Mouse (Mus musculus) midbrain, postnatal 0 days (tissue): ENCODE results near the gene Dpm2. TPM values are rescaled to one million over a fixed set of nuclear protein-coding genes. Genes with fewer than 3 reads are reported as not detected.

Experiments used
- ATAC-seq: fragments of 200-750 bp; cut with Nextera tagmentation; 2 replicates; pipeline ENCODE4 v1.8.0; 2017; ENCODE audit warnings: moderate number of reproducible peaks, mild to moderate bottlenecking, moderate TSS enrichment, moderate library complexity; ENCODE audit not compliant: low FRiP score
- DNase-seq: peaks from one replicate; pipeline ENCODE4 v3.0.0-alpha.2; 2015; ENCODE audit warnings: low spot score
- H3K27ac ChIP-seq: fragments of 300-500 bp; sonication (generic); 2 replicates; pipeline ENCODE4 v1.5.1; 2014; ENCODE audit warnings: low read depth, mild to moderate bottlenecking, low read length, mixed read lengths
- H3K27me3 ChIP-seq: fragments of 300-500 bp; sonication (generic); 2 replicates; pipeline ENCODE4 v1.6.1; 2014; ENCODE audit warnings: low read length, control low read depth, mixed read lengths; ENCODE audit not compliant: insufficient read depth
- H3K36me3 ChIP-seq: fragments of 300-500 bp; sonication (generic); 2 replicates; pipeline ENCODE4 v1.6.1; 2014; ENCODE audit warnings: low read length, control low read depth, mixed read lengths; ENCODE audit not compliant: insufficient read depth
- H3K4me1 ChIP-seq: fragments of 300-500 bp; sonication (generic); 2 replicates; pipeline ENCODE4 v1.6.1; 2014; ENCODE audit warnings: mild to moderate bottlenecking, control low read depth, antibody characterized with exemption, low read length, mixed read lengths; ENCODE audit not compliant: insufficient read depth
- H3K4me2 ChIP-seq: fragments of 300-500 bp; sonication (generic); 2 replicates; pipeline ENCODE4 v1.6.1; 2014; ENCODE audit warnings: low read depth, mild to moderate bottlenecking, low read length, mixed read lengths; ENCODE audit not compliant: poor library complexity, severe bottlenecking
- H3K4me3 ChIP-seq: fragments of 300-500 bp; sonication (generic); 2 replicates; pipeline ENCODE4 v1.5.1; 2014; ENCODE audit warnings: low read depth, mild to moderate bottlenecking, low read length, moderate library complexity
- H3K9ac ChIP-seq: fragments of 300-500 bp; sonication (generic); replicated peaks from 2 replicates; pipeline ENCODE4 v1.6.1; 2014; ENCODE audit warnings: mild to moderate bottlenecking, low read length, moderate library complexity, mixed read lengths; ENCODE audit not compliant: poor library complexity, severe bottlenecking
- H3K9me3 ChIP-seq: fragments of 300-500 bp; sonication (generic); 2 replicates; pipeline ENCODE4 v1.6.1; 2016; ENCODE audit warnings: low read length, control low read depth
- CTCF ChIP-seq: IDR thresholded peaks from 2 replicates; pipeline ENCODE4 v1.5.1; 2016; ENCODE audit warnings: antibody characterized with exemption, mild to moderate bottlenecking
- WGBS: fragments of 180-500 bp; shearing (Covaris S2); extraction: QIAGEN DNeasy Blood & Tissue Kit; methylation state at CpG from one replicate; pipeline ENCODE4 v1.1.7; 2014; 5-methylcytosine and 5-hydroxymethylcytosine counted together
- polyA plus RNA-seq: library from polyadenylated mRNA; unstranded; fragments of >200 nt; fragmentation: Nextera tagmentation; extraction: Ambion mirVana; gene quantifications from 2 replicates; pipeline ENCODE4 v1.2.1, GENCODE M21; 2015
- total RNA-seq: library from RNA; depleted of rRNA; stranded (reverse); fragments of >200 nt; gene quantifications from 2 replicates; pipeline ENCODE4 v1.2.3, GENCODE M21; 2014

Gene Dpm2
- total and polyA plus RNA-seq, 2 experiments from 2014 or later: 73.3 to 135 TPM

- no peak overlapping the region for H3K27ac ChIP-seq
- no peak overlapping the region for H3K9ac ChIP-seq
- WGBS: 95% methylated on average over 4 of the region's 4 CpGs
- no peak overlapping the region for H3K4me2 ChIP-seq
- DNase-seq (no peak), ATAC-seq (no peak)
- peaks cover 13% of the 10 kb centered on the region for H3K4me1 ChIP-seq
- H3K36me3 ChIP-seq: no peaks in the 10 kb centered on the region
- TF ChIP-seq CTCF: no peak
- H3K9me3 ChIP-seq: no peaks in the 10 kb centered on the region
- H3K4me3 ChIP-seq: no peak overlapping the region
- H3K27me3 ChIP-seq: no peaks in the 10 kb centered on the region
These were observed 28.6 kb upstream of the Dpm2 start for GRCm38 (mm10) chr2:32541986-32542573.

- Histone ChIP-seq H3K36me3 (no peaks in the 10 kb centered on the region; the same call in 1 of the 2 replicates), H3K9ac (no peak overlapping the region), H3K27ac (no peak overlapping the region), H3K4me3 (no peak overlapping the region), H3K9me3 (no peaks in the 10 kb centered on the region), H3K4me2 (no peak overlapping the region), H3K4me1 (peaks cover 8% of the 10 kb centered on the region), H3K27me3 (no peaks in the 10 kb centered on the region)
- DNase-seq: peak; percentile 72
- ATAC-seq: no peak
- 64% methylated on average over 3 of the region's 3 CpGs for WGBS
- TF ChIP-seq CTCF: no peak
These were observed 27.6 kb upstream of the Dpm2 start for GRCm38 (mm10) chr2:32543031-32543449.

GRCm38 (mm10) chr2:32546951-32547350, 23.7 kb upstream of the Dpm2 start:
- no peak for TF ChIP-seq CTCF
- ATAC-seq (no peak), DNase-seq (no peak)
- WGBS: 64% methylated on average over 1 of the region's 1 CpGs
- no peaks in the 10 kb centered on the region for H3K4me1 ChIP-seq
- no peak overlapping the region for H3K9ac ChIP-seq
- no peaks in the 10 kb centered on the region for H3K27me3 ChIP-seq
- H3K9me3 ChIP-seq: no peaks in the 10 kb centered on the region
- H3K27ac ChIP-seq: no peak overlapping the region
- no peaks in the 10 kb centered on the region; the same call in 1 of the 2 replicates for H3K36me3 ChIP-seq
- no peak overlapping the region for H3K4me3 ChIP-seq
- no peak overlapping the region for H3K4me2 ChIP-seq

GRCm38 (mm10) chr2:32547380-32547779, 23.3 kb upstream of the Dpm2 start:
- Histone ChIP-seq H3K4me2 (no peak overlapping the region), H3K4me3 (no peak overlapping the region), H3K27ac (no peak overlapping the region), H3K4me1 (no peaks in the 10 kb centered on the region), H3K9me3 (no peaks in the 10 kb centered on the region), H3K27me3 (no peaks in the 10 kb centered on the region), H3K36me3 (no peaks in the 10 kb centered on the region; the same call in 1 of the 2 replicates), H3K9ac (no peak overlapping the region)
- DNase-seq: no peak
- no peak for TF ChIP-seq CTCF
- ATAC-seq: no peak
- WGBS: 93% methylated on average over 5 of the region's 5 CpGs

- Histone ChIP-seq H3K27ac (no peak overlapping the region), H3K9ac (no peak overlapping the region), H3K4me3 (no peak overlapping the region), H3K9me3 (no peaks in the 10 kb centered on the region), H3K4me1 (no peaks in the 10 kb centered on the region), H3K27me3 (no peaks in the 10 kb centered on the region), H3K4me2 (no peak overlapping the region), H3K36me3 (no peaks in the 10 kb centered on the region; the same call in 1 of the 2 replicates)
- ATAC-seq: no peak
- DNase-seq: no peak
- WGBS: 92% methylated on average over 7 of the region's 7 CpGs
- TF ChIP-seq CTCF: no peak
These were observed 22.5 kb upstream of the Dpm2 start for GRCm38 (mm10) chr2:32547964-32548739.

GRCm38 (mm10) chr2:32549171-32549570, 21.5 kb upstream of the Dpm2 start:
- Histone ChIP-seq H3K9ac (no peak overlapping the region), H3K4me1 (no peaks in the 10 kb centered on the region), H3K36me3 (no peaks in the 10 kb centered on the region; the same call in 1 of the 2 replicates), H3K4me2 (no peak overlapping the region), H3K9me3 (no peaks in the 10 kb centered on the region), H3K4me3 (no peak overlapping the region), H3K27ac (no peak overlapping the region), H3K27me3 (no peaks in the 10 kb centered on the region)
- TF ChIP-seq CTCF: no peak
- WGBS: 92% methylated on average over 9 of the region's 9 CpGs
- DNase-seq: no peak
- ATAC-seq: no peak
